Mouse (Mus musculus) embryonic fibroblast, embryonic 13.5 days (primary cell): Measurements from ENCODE around the gene Glt8d2.

Experiments used
- CTCF ChIP-seq: IDR thresholded peaks from 2 replicates; pipeline ENCODE4 v1.5.1; 2011; ENCODE audit warnings: mild to moderate bottlenecking, control low read depth, low read length, moderate library complexity, borderline replicate concordance; ENCODE audit not compliant: insufficient read depth
- POLR2A ChIP-seq: IDR thresholded peaks from 2 replicates; pipeline ENCODE4 v1.6.1; 2011; ENCODE audit warnings: low read depth, mild to moderate bottlenecking, control low read depth, low read length, moderate library complexity

- TF ChIP-seq POLR2A (no peak), CTCF (no peak)
Observed at GRCm38 (mm10) chr10:82685440-82685839, 5.0 kb downstream of the Glt8d2 start.
